ENCODE assay signal across 27 mouse cellular contexts in the genomic region with DNA sequence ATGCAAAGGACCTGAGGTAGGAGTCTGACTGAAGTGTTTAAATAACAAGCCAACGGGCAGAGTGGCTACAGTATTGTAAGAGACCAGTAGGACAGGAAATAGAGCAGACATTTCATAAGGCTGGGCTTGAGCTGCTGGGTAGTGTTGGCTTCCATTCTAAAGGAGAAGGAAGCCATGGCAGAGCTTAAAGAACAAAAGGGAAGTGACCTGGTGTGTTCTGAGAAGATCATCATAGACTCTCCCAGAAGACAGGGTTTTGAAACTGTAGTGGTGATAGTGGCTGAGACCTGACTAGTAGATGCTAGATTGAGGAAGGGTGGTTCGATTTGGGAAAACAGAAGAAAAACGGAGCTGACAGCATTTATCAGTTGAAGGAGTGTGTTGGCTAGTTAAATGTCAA.
DNase-seq lines count a peak whose midpoint lies in the region; ATAC-seq and TF ChIP-seq lines count a peak whose summit lies in the region.
"Had no signal": no experiment of that assay in that cellular context is flagged by ENCODE, and none has a peak within 500 bp of the region (broad histone marks: within the 10 kb centered on the region; RNA-seq: fewer than 3 reads in every experiment).

No protein-coding gene starts in this region.

- H3K27me3 ChIP-seq in MEL (ENCODE audit: control insufficient read depth in 1 of 2, insufficient read depth in 2 of 2, low read length in 2 of 2) = no peaks in the 10 kb centered on the region
- H3K27me3 ChIP-seq: CH12.LX; heart, embryonic 13.5 days had no signal

- TF ChIP-seq RAD21 in MEL (IDR thresholded peaks at IDR 0.05; ENCODE audit: low read depth, low read length) = no peak

- H3K4me3 ChIP-seq in MEL (ENCODE audit: control insufficient read depth in 1 of 2, insufficient read depth in 1 of 2, low read depth in 2 of 2, low read length in 2 of 2) = no peak overlapping the region
- H3K4me3 ChIP-seq: forebrain, embryonic 10.5 days; heart, adult 2 months; heart, embryonic 10.5 days; heart, embryonic 13.5 days had no signal

- H3K9me3 ChIP-seq in MEL (replicated peaks; ENCODE audit: insufficient read depth, low read length) = no peaks in the 10 kb centered on the region
- H3K9me3 ChIP-seq: forebrain, embryonic 10.5 days; heart, embryonic 10.5 days; heart, embryonic 13.5 days had no signal

- no peak for TF ChIP-seq POLR2A in MEL (IDR thresholded peaks at IDR 0.05; ENCODE audit: control insufficient read depth in 1 of 2, insufficient read depth in 1 of 2, low read depth in 1 of 2, low read length in 2 of 2, poor library complexity in 1 of 2)

- no peaks in the 10 kb centered on the region for H3K36me3 ChIP-seq in MEL (ENCODE audit: control insufficient read depth in 1 of 2, insufficient read depth in 2 of 2, low read length in 2 of 2)
- H3K36me3 ChIP-seq: forebrain, embryonic 10.5 days; G1E; heart, embryonic 10.5 days; heart, embryonic 13.5 days had no signal

- no peak overlapping the region for H3K27ac ChIP-seq in MEL (ENCODE audit: control insufficient read depth, low read depth, low read length)
- H3K27ac ChIP-seq: forebrain, embryonic 10.5 days; heart, adult 2 months; heart, embryonic 10.5 days; heart, embryonic 13.5 days; hindbrain, embryonic 14.5 days; hindbrain, postnatal 0 days had no signal

- H3K4me1 ChIP-seq in MEL (ENCODE audit: control insufficient read depth in 1 of 2, insufficient read depth in 2 of 2, low read length in 2 of 2) = no peaks in the 10 kb centered on the region
- H3K4me1 ChIP-seq: forebrain, embryonic 10.5 days; heart, embryonic 13.5 days had no signal

- no peaks in the 10 kb centered on the region for H3K79me2 ChIP-seq in MEL (ENCODE audit: control insufficient read depth, insufficient read depth, low read length, poor library complexity)

- TF ChIP-seq EP300 in MEL (IDR thresholded peaks at IDR 0.05; ENCODE audit: low read depth in 1 of 2, low read length in 2 of 2) = no peak

- peak; percentile 79 for ATAC-seq in granulocyte monocyte progenitor cell, adult 5-6 weeks (replicated peaks; ENCODE audit: poor library complexity, severe bottlenecking)
- peak; percentile 56; the same call in 1 of the 2 replicates for ATAC-seq in neutrophil, adult 5-6 weeks (ENCODE audit: extremely low read depth, insufficient number of reproducible peaks, low FRiP score, poor library complexity, severe bottlenecking)
- ATAC-seq: activated CD4-positive, CD25-positive, alpha-beta regulatory T cell, adult 4 months; forebrain, embryonic 14.5 days; forebrain, postnatal 0 days; hindbrain, postnatal 0 days; inflammation-experienced regulatory T-cells, adult 6 months; intestine, embryonic 16.5 days had no signal

- DNase-seq in MEL (ENCODE audit: low read depth, low spot score) = peak; percentile 5
- no peak for DNase-seq in lung, postnatal 4 days
- DNase-seq in layer of hippocampus, postnatal 10 days (ENCODE audit: low spot score in 2 of 2) = no peak
- no peak for DNase-seq in adrenal gland, postnatal 10 days
- DNase-seq: adrenal gland, adult 8-10 months; adrenal gland, postnatal 36 days; cerebellum, adult 18-20 months; cerebellum, adult 9-10 months; cerebellum, postnatal 14 days; forebrain, postnatal 0 days; gastrocnemius, postnatal 25 days; heart, adult 2 months; heart, postnatal 14 days; heart, postnatal 4 days had no signal

- TF ChIP-seq CTCF in MEL (IDR thresholded peaks at IDR 0.05 in 2 of 3, conservative IDR thresholded peaks at IDR 0.05 in 1 of 3; ENCODE audit: control insufficient read depth in 1 of 3, insufficient read depth in 1 of 3, low read depth in 2 of 3, low read length in 3 of 3, poor library complexity in 1 of 3, severe bottlenecking in 1 of 3) = no peak

- H3K9ac ChIP-seq in MEL (ENCODE audit: control insufficient read depth, low read depth, low read length, poor library complexity, severe bottlenecking) = no peak overlapping the region
- H3K9ac ChIP-seq: forebrain, postnatal 0 days; heart, embryonic 13.5 days; hindbrain, embryonic 14.5 days had no signal

TF ChIP-seq in MEL, 35 proteins besides CTCF, POLR2A, EP300 and RAD21:
- TF ChIP-seq MAFK (IDR thresholded peaks at IDR 0.05; ENCODE audit: borderline replicate concordance, low read depth, low read length) = no peak
- no peak for TF ChIP-seq HCFC1 (IDR thresholded peaks at IDR 0.05; ENCODE audit: low read depth, low read length)
- no peak for TF ChIP-seq MXI1 (IDR thresholded peaks at IDR 0.05; ENCODE audit: low read depth, low read length)
- no peak for TF ChIP-seq CHD1 (IDR thresholded peaks at IDR 0.05; ENCODE audit: low read depth, low read length)
- no peak for TF ChIP-seq E2F4 (IDR thresholded peaks at IDR 0.05; ENCODE audit: borderline replicate concordance, low read depth, low read length)
- TF ChIP-seq ZNF384 (IDR thresholded peaks at IDR 0.05; ENCODE audit: low read depth, low read length) = no peak
- TF ChIP-seq TBP (IDR thresholded peaks at IDR 0.05; ENCODE audit: low read depth, low read length) = no peak
- TF ChIP-seq ZC3H11A (IDR thresholded peaks at IDR 0.05; ENCODE audit: low read depth, low read length) = no peak
- no peak for TF ChIP-seq BHLHE40 (IDR thresholded peaks at IDR 0.05; ENCODE audit: borderline replicate concordance, low read depth, low read length)
